Mouse (Mus musculus): Measurements from ENCODE around the gene Cst11.
"Not testable (repeated sequence)": the region's sequence is repeated elsewhere in the genome, so short reads cannot be mapped to it uniquely, and the experiment has no call there.

Cst11 gene

GRCm38 (mm10) chr2:148771397-148771796, at the start of gene Cst11:
TSS of gene Cst11 (minus strand) at chr2:148771497.
- not testable (repeated sequence) for DNase-seq (ENCODE audit: low spot score)

DNA sequence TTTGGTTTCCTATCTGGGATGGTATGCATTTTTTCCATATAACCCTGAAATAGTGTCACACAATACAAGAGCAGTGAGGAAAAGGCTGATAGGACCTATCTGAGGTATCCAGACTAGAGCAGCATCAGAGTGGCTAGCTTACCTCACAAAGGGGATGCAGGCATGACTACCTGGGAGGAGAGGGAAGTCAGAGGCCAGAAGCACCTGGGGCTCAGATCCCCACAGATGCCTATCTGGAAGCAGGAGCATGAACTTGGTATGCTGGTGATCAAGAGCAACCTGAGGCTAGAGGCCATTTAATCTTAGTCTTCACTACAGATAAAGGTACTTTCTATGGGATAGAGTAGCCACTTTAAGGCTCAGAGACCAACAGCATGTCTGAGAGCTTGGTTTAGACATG, 48.6 kb upstream of the Cst11 start, which contains the start of gene Cst13:
Gene Cst13 (plus strand): TSS at position 173 of the 400 bp plus-strand sequence.
- no peak for DNase-seq (ENCODE audit: low spot score)

- DNase-seq (ENCODE audit: low spot score) = no peak
Observed at GRCm38 (mm10) chr2:148806696-148807095, 35.4 kb upstream of the Cst11 start.

GRCm38 (mm10) chr2:148801491-148801921, 30.2 kb upstream of the Cst11 start:
- no peak for DNase-seq (ENCODE audit: low spot score)

GRCm38 (mm10) chr2:148798485-148798884, 27.2 kb upstream of the Cst11 start, which contains the start of gene Cst8:
TSS of gene Cst8 (plus strand) at chr2:148798785.
- DNase-seq (ENCODE audit: low spot score) = no peak

- no peak for DNase-seq (ENCODE audit: low spot score)
Observed at GRCm38 (mm10) chr2:148789142-148789541, 17.8 kb upstream of the Cst11 start, which contains the start of gene Cst12. TSS of gene Cst12 (plus strand) at chr2:148789361.

DNA sequence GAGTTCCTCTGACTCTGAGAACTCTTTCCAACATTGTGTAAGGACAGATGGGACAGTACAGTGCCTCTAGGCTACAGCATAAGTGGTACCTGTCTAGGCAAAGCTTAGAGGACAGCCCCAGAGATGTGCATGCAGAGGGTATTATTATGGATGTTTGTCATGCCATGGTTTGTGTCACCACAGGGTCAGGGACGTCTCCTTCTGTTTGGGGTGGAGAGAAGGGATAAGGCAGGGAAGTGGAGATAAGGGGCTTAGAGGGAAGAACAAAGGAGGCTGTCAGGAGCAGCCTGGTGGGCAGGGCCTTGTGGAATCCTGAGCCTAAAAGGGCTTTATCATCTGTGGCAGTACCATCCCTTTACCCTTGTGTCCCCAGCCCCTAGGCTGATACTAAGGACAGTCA, 10.4 kb upstream of the Cst11 start, which contains the start of gene 8030411F24Rik:
Gene 8030411F24Rik (plus strand): TSS at position 301 of the 400 bp plus-strand sequence.
- DNase-seq (ENCODE audit: low spot score) = no peak

GRCm38 (mm10) chr2:148763648-148764388, 7.5 kb downstream of the Cst11 start:
- DNase-seq (ENCODE audit: low spot score) = peak; percentile 19

- no peak for DNase-seq (ENCODE audit: low spot score)
Observed at GRCm38 (mm10) chr2:148754310-148754846, 16.9 kb downstream of the Cst11 start.

- DNase-seq (ENCODE audit: low spot score) = peak; percentile 36
Observed at GRCm38 (mm10) chr2:148751893-148752813, 19.1 kb downstream of the Cst11 start.

GRCm38 (mm10) chr2:148750058-148750457, 21.2 kb downstream of the Cst11 start, which contains the start of gene Cstl1:
TSS of gene Cstl1 (plus strand) at chr2:148750358.
- DNase-seq (ENCODE audit: low spot score) = no peak

DNA sequence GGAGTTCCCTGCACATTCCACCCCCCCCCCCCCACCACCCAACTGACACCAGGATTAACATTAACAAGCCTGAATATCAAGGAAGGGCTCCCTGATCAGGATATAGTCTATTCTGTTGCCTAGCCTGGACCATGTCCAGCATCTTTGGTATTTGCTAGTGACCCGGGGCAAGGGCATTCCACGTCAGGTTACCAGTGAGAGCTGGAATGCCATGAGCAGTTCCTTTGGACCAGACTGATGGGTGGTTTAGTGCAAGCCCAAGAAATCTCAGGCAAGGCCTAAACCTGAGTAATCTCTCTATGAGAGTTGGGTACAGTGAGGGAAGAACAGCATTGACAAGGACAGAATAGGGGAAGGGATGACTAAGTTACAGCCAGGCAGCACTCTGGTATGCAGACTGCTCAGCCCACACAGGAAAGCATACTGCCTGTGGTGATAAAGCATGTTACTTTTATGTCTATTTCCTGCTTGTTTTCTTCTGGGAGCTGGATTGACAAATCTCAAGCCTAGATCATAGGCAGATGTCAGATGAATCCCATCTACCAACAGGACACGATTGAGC, 27.4 kb downstream of the Cst11 start:
- no peak for DNase-seq (ENCODE audit: low spot score)

- DNase-seq (ENCODE audit: low spot score) = no peak
Observed at GRCm38 (mm10) chr2:148743001-148743400, 28.3 kb downstream of the Cst11 start.

DNA sequence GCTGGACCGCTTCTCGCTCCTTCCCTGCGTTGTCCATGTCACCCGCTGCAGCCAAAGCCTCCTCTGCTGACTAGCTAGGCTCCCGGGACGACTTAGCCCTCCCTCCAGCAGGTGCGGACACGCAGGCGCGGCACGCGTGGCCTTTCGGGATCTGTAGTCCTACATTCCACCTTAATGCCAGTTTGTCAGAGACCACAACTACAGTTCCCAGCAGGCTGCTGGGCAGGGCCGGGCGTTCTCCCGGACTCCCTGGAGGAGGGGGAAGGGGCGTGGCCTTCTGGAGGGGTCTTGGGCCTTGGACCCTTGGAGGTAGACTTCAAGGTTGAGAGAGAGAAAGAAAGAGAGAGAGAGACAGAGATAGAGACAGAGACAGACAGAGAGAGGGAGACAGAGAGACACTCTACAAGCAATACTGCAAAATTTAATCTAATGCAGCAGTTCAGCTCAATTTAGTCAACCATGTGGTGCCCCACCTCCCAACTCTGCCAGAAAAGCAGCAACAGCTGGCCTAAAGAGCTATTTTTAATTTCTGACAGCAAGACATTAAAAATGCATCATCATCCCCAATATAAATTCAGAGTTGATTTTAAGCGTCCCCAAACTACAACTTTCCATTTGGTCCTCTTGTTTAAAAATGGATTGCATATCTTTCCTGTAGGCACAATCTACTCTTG, 38.8 kb downstream of the Cst11 start, which contains the start of gene Napb:
Gene Napb (minus strand): TSS at position 141 of the 674 bp plus-strand sequence.
- peak; percentile 13 for DNase-seq (ENCODE audit: low spot score)

- DNase-seq (ENCODE audit: low spot score) = no peak
Observed at GRCm38 (mm10) chr2:148731614-148732326, 39.5 kb downstream of the Cst11 start.

GRCm38 (mm10) chr2:148719271-148719995, 51.9 kb downstream of the Cst11 start:
- no peak for DNase-seq (ENCODE audit: low spot score)

Measured in spleen, adult 12 weeks (tissue).